Mouse (Mus musculus): ENCODE data around the gene Mup10.
"Not testable (repeated sequence)": the region's sequence is repeated elsewhere in the genome, so short reads cannot be mapped to it uniquely, and the experiment has no call there.

The Mup10 gene

GRCm38 (mm10) chr4:60582099-60582498 is at the start of gene Mup10:
Mup10 (minus strand) TSS chr4:60582199.
- not testable (repeated sequence) for DNase-seq (ENCODE audit: low spot score)
